Mouse (Mus musculus) kidney, adult 2 months (tissue): ENCODE data around the gene Grap. TPM values are rescaled to one million over a fixed set of nuclear protein-coding genes. Genes with fewer than 3 reads are reported as not detected.

ENCODE experiments used
- DNase-seq: peaks from one replicate; pipeline ENCODE4 v3.0.0; 2021
- H3K27ac ChIP-seq: fragments of 200-500 bp; 2 replicates; pipeline ENCODE4 v1.5.1; 2012; ENCODE audit warnings: low read depth, low read length, control low read depth, inconsistent platforms; ENCODE audit not compliant: insufficient read depth
- H3K27me3 ChIP-seq: fragments of 200-500 bp; replicated peaks from 2 replicates; pipeline ENCODE4 v1.6.1; 2012; ENCODE audit warnings: mild to moderate bottlenecking, moderate library complexity, low read length, inconsistent platforms; ENCODE audit not compliant: control insufficient read depth, insufficient read depth
- H3K36me3 ChIP-seq: fragments of 200-500 bp; 2 replicates; pipeline ENCODE4 v1.6.1; 2012; ENCODE audit warnings: mild to moderate bottlenecking, moderate library complexity, low read length, inconsistent platforms; ENCODE audit not compliant: control insufficient read depth, insufficient read depth
- H3K4me1 ChIP-seq: fragments of 200-500 bp; 2 replicates; pipeline ENCODE4 v1.6.1; 2011; ENCODE audit warnings: low read length; ENCODE audit not compliant: control insufficient read depth, insufficient read depth
- H3K4me3 ChIP-seq: fragments of 200-500 bp; 2 replicates; pipeline ENCODE4 v1.5.1; 2011; ENCODE audit warnings: mild to moderate bottlenecking, low read depth, low read length, control low read depth; ENCODE audit not compliant: insufficient read depth
- CTCF ChIP-seq: fragments of 200-500 bp; conservative IDR thresholded peaks from 2 replicates; pipeline ENCODE4 v1.5.1; 2011; ENCODE audit warnings: low read depth, mild to moderate bottlenecking, control low read depth, low read length, moderate library complexity, mixed read lengths; ENCODE audit not compliant: insufficient read depth, insufficient read length
- POLR2A ChIP-seq: fragments of 200-500 bp; IDR thresholded peaks from one replicate; pipeline ENCODE4 v1.6.1; 2011; ENCODE audit warnings: low read depth, low read length, control low read depth
- WGBS: fragments of 180-500 bp; shearing (Covaris S2); methylation state at CpG from one replicate; pipeline ENCODE4 v1.1.7; 2018; 5-methylcytosine and 5-hydroxymethylcytosine counted together
- polyA plus RNA-seq: library from polyadenylated mRNA; depleted of rRNA; stranded (reverse); fragments of >200 nt; gene quantifications from 2 replicates; pipeline ENCODE4 v1.2.3, GENCODE M21; 2012

The Grap gene
- polyA plus RNA-seq, 1 experiment, result 15.3 TPM

DNA sequence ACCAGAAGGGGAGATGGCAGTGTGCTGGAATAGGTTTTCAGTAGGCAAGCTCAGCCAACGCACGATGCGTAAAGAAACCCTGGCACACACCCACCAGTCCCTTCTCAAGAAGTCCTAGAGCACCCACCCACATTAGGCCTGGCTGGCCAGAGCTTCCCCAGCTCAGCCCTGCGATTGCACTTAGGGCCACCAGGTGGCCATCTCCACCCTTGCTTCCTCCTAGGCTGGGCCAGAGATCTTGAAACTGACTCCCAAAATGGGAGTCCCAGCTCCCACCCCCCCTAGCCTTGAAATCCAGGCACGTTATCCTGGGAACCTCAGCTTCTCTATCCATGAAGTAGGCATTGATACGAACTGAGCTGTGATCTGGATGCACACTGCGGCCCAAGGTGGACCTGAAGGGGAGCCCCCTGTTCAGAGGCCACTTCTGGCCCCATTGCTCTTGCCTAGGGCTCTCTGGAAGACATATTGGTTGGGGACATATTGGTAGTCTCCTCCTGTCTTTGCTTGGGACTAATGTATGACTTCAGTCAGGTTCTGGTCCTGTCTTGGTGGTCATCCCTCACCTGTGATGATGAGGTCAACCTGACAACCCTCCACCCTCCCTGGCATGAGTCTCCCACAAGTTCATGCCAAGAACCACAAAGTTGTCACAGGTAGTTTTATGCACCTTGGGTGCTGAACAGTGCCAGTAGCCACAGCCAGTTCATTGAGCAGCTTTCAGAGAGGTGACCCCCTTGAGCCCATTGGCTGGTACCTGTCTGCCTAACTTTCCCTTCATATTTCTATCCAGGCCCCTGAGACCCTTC is 13.1 kb downstream of the Grap start:
- no peak overlapping the region for H3K27ac ChIP-seq
- TF ChIP-seq CTCF (peak; percentile 80), POLR2A (no peak)
- H3K27me3 ChIP-seq, result no peaks in the 10 kb centered on the region
- DNase-seq, result peak; percentile 53
- no peaks in the 10 kb centered on the region for H3K4me1 ChIP-seq
- WGBS, result 49% methylated on average over 7 of the region's 7 CpGs
- no peak overlapping the region for H3K4me3 ChIP-seq
- H3K36me3 ChIP-seq, result no peaks in the 10 kb centered on the region

DNA sequence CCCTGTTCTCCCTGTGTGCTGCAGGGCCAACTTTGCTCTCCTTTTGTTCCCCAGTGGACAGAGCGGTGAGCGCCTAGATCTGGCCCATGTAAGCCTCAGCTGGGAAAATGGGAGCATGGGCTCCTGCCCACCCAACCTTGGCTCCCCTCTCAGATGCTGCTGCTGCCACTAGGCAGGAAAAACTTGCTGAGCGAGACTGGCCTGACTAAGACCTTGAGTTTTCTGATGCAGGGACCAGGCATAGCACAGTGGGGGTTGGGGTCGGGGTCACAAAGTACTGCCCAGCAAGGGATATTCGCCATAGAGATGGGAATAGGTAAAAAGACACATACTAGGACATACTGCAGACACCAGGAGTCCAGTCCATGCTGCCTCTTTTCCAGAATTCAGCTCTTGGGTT is 14.2 kb downstream of the Grap start:
- Histone ChIP-seq H3K4me1 (no peaks in the 10 kb centered on the region), H3K27ac (no peak overlapping the region), H3K27me3 (no peaks in the 10 kb centered on the region), H3K36me3 (no peaks in the 10 kb centered on the region), H3K4me3 (no peak overlapping the region)
- WGBS, result 95% methylated on average over 5 of the region's 5 CpGs
- TF ChIP-seq CTCF (no peak), POLR2A (no peak)
- DNase-seq, result no peak

DNA sequence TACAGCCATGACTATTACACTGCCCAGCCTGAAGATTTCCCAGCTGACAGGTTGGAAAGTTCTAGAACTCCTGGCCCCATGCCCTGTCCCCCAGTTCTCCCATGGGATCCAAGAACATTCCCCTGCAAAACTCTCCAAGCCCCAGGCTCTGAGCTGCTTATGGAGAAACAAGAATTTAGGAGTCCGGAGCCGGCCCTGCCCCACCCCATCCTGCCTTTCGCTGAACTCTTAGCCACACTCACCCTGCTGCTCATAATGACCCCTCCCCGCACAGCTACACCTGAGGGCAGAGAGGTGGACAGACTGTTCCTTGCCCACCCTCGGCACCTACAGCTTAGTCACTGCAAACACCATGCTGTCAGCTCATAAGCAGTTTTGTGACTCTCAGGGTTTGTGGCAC is 14.7 kb downstream of the Grap start:
- WGBS, result 64% methylated on average over 5 of the region's 5 CpGs
- DNase-seq, result no peak
- Histone ChIP-seq H3K4me3 (no peak overlapping the region), H3K4me1 (no peaks in the 10 kb centered on the region), H3K27me3 (no peaks in the 10 kb centered on the region), H3K27ac (no peak overlapping the region), H3K36me3 (no peaks in the 10 kb centered on the region)
- TF ChIP-seq POLR2A (no peak), CTCF (no peak)

DNA sequence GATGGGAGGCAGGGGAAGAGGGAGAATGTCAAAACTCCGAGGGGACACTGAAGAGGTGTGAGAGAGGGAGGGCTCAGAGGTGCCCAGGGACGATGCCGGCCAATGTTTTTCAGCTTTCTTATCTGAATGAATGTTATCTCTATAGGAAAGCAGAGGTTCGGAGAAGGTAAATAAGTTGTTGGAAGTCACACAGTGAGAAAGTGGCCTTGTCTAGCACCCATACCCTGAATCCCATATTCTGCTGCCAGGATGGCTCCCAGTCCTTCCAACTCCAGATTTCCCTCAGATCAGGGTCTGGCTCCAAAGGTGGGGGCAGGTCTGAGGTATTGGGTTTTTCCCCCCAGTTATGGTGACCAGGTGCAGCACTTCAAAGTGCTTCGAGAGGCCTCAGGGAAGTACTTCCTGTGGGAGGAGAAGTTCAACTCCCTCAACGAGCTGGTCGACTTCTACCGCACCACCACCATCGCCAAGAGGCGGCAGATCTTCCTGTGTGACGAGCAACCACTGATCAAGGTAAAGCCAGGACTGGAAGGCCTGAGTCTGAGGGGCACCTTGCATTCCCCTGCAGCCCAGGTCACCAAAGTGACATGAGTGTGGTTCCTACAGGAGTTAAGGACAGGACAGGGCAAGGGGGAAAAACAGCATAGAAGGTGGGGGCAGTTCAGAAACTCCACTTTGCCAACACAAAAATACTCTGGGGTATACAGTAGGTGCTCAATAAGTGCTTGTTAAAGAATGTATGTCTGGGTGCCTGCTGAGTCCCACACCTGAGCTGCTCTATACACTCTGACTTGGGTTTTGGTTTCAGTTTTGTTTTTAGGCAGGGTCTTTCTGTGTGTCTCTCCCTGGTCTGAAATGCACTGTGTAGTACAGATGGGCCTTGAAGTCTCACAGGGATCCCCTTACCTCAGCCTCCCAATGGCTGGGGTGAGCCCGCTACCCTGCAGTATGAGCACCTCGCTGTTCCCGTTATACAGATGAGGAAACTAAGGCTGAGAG is 16.7 kb downstream of the Grap start:
- H3K36me3 ChIP-seq, result no peaks in the 10 kb centered on the region
- WGBS, result 81% methylated on average over 14 of the region's 14 CpGs

DNA sequence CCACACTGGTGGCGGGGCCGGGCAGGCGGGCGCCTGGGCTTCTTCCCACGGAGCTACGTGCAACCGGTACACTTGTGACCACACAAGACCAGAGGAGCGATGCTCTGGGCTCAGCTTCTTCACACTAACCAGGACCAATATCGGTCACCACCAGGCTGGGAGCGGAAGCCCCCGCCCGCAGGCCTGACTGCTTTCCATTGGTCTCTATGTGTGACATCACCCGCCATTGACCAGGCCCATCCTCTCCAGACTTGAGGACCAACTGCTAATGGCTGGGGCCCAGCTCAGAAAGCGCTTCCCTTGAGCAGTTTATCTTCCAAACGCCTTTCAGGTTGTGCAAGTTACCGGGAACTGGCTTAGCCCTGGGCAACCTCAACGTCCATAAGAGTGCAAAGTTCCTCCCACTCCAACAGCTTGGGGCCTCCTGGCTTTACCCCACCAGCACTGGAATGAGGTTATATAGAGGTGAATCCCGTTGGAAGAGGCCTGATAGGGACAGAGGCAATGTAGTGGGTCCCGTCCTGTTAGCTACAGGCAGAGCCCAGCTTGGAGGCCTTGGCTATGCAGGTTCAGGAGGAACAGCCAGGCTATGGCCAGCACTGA is 18.8 kb downstream of the Grap start:
- Histone ChIP-seq H3K27ac (no peak overlapping the region), H3K27me3 (no peaks in the 10 kb centered on the region), H3K36me3 (no peaks in the 10 kb centered on the region), H3K4me3 (no peak overlapping the region), H3K4me1 (no peaks in the 10 kb centered on the region)
- 80% methylated on average over 19 of the region's 19 CpGs for WGBS
- TF ChIP-seq POLR2A, result no peak
- TF ChIP-seq CTCF, result no peak
- DNase-seq, result no peak

More for the DNA sequence above, 16.7 kb downstream of the Grap start:
- no peak overlapping the region for H3K4me3 ChIP-seq
- H3K27ac ChIP-seq, result no peak overlapping the region
- no peak for DNase-seq
- no peaks in the 10 kb centered on the region for H3K27me3 ChIP-seq
- TF ChIP-seq POLR2A (no peak), CTCF (no peak)
- H3K4me1 ChIP-seq, result no peaks in the 10 kb centered on the region

DNA sequence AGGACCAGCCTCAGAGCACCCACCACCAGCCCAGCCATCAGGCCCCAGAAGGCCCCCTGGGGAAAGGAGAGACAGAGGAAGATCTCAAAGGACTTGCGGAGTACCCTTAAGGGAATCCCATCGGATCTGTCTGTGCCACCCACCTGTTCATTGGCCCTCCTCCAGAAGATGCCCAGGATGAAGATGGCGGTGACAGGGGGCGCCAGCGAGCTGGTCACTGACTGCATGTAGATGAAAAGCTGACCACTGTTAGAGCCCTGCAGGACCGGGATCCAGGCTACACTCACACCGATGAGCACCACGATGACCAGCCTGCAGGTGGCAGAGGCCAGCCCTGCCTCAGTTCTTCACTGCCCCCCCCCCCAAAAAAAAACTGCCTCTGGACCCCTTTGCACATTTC is 20.6 kb downstream of the Grap start:
- H3K4me1 ChIP-seq, result no peaks in the 10 kb centered on the region
- peak; percentile 57 for TF ChIP-seq CTCF
- no peak for TF ChIP-seq POLR2A
- H3K27me3 ChIP-seq, result no peaks in the 10 kb centered on the region
- no peaks in the 10 kb centered on the region for H3K36me3 ChIP-seq
- 35% methylated on average over 8 of the region's 8 CpGs for whole genome bisulfite sequencing
- no peak overlapping the region for H3K27ac ChIP-seq
- H3K4me3 ChIP-seq, result no peak overlapping the region
- peak; percentile 62 for DNase-seq

DNA sequence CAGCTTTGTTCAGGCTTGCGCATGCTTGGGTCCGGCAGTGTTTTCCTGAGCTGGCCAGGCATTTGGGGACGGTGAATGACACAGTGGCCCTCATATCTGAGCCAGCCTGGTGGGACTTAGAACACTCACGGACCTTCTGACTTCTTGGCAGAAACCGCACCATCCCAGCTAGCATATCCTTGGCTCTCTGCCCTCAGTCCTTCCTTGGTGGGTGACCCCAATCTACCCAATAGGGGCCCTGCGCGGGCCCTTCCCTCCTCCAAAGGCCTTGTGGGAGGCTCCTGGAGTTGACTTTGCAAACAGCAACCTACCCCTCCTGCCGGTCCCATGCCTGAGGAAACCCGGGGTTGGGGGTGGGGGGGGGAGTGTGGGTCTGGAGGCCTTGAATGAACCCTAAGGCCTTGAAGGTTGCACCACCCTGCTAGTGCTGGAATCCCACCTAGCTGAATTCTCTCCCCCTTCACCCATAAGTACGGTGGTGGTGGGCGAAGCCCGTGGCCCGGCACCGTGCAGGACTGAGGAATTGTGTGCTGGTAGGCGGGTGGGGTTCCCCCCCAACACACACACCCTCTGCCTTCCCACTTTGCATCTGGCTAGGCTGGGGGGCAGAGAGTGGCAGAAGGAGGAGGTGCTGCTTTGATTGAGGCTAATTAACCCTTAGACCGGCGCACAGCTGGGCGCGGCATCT is 21.2 kb downstream of the Grap start:
- Histone ChIP-seq H3K4me3 (no peak overlapping the region), H3K36me3 (no peaks in the 10 kb centered on the region), H3K4me1 (no peaks in the 10 kb centered on the region), H3K27ac (no peak overlapping the region), H3K27me3 (no peaks in the 10 kb centered on the region)
- TF ChIP-seq CTCF (no peak), POLR2A (no peak)
- WGBS, result 48% methylated on average over 19 of the region's 19 CpGs
- no peak for DNase-seq
